Mouse (Mus musculus): Measurements from ENCODE around the gene Cox10. TPM values are rescaled to one million over a fixed set of nuclear protein-coding genes. Genes with fewer than 3 reads are reported as not detected.

Gene Cox10
- polyA plus RNA-seq, 1 experiment: 21.6 TPM

GRCm38 (mm10) chr11:64079727-64080081 lies 436 bp upstream of the Cox10 start:
- TF ChIP-seq USF1 (IDR thresholded peaks at IDR 0.05; ENCODE audit: low read depth): no peak
- no peak for TF ChIP-seq FOSL1 (IDR thresholded peaks at IDR 0.05; ENCODE audit: insufficient read depth, low read length, poor library complexity, severe bottlenecking)
- no peak for TF ChIP-seq CTCF (IDR thresholded peaks at IDR 0.05; ENCODE audit: control insufficient read depth, insufficient read depth, insufficient read length)
- TF ChIP-seq MYOG (IDR thresholded peaks at IDR 0.05; ENCODE audit: control insufficient read depth, extremely low read depth, insufficient read length): no peak
- no peak for TF ChIP-seq MYOD1 (IDR thresholded peaks at IDR 0.05; ENCODE audit: control insufficient read depth, insufficient read length, low read depth)
- peaks cover 20% of the 10 kb centered on the region for H3K79me3 ChIP-seq (ENCODE audit: low read depth)

GRCm38 (mm10) chr11:64076212-64076611 lies 3.1 kb downstream of the Cox10 start:
- H3K36me3 ChIP-seq (ENCODE audit: control insufficient read depth, insufficient read depth): peaks cover 9% of the 10 kb centered on the region
- peaks cover 52% of the 10 kb centered on the region for H3K79me2 ChIP-seq (ENCODE audit: control insufficient read depth, insufficient read depth)
- TF ChIP-seq FOSL1 (IDR thresholded peaks at IDR 0.05; ENCODE audit: insufficient read depth, low read length, poor library complexity, severe bottlenecking): no peak
- no peak for TF ChIP-seq MYOD1 (IDR thresholded peaks at IDR 0.05; ENCODE audit: control insufficient read depth, insufficient read length, low read depth)
- TF ChIP-seq USF1 (IDR thresholded peaks at IDR 0.05; ENCODE audit: low read depth): no peak
- TF ChIP-seq MYOG (IDR thresholded peaks at IDR 0.05; ENCODE audit: control insufficient read depth, extremely low read depth, insufficient read length): no peak
- TF ChIP-seq CEBPB (IDR thresholded peaks at IDR 0.05; ENCODE audit: low read depth): no peak
- TF ChIP-seq CTCF (IDR thresholded peaks at IDR 0.05; ENCODE audit: control insufficient read depth, insufficient read depth, insufficient read length): no peak
- no peak for TF ChIP-seq MAX (IDR thresholded peaks at IDR 0.05)
- H3K4me3 ChIP-seq (ENCODE audit: insufficient read depth, poor library complexity, severe bottlenecking): no peak overlapping the region
- no peaks in the 10 kb centered on the region for H3K27me3 ChIP-seq (ENCODE audit: control insufficient read depth, insufficient read depth, insufficient read length)
- peaks cover 19% of the 10 kb centered on the region for H3K79me3 ChIP-seq (ENCODE audit: low read depth)
- H3ac ChIP-seq (ENCODE audit: control insufficient read depth, insufficient read length, low read depth): no peak overlapping the region

More at GRCm38 (mm10) chr11:64079727-64080081, 436 bp upstream of the Cox10 start:
- H3ac ChIP-seq (ENCODE audit: control insufficient read depth, insufficient read length, low read depth): peak overlapping the region; percentile 95
- peaks cover 4% of the 10 kb centered on the region for H3K36me3 ChIP-seq (ENCODE audit: control insufficient read depth, insufficient read depth)
- peaks cover 51% of the 10 kb centered on the region for H3K79me2 ChIP-seq (ENCODE audit: control insufficient read depth, insufficient read depth)
- no peaks in the 10 kb centered on the region for H3K27me3 ChIP-seq (ENCODE audit: control insufficient read depth, insufficient read depth, insufficient read length)
- H3K4me3 ChIP-seq (ENCODE audit: insufficient read depth, poor library complexity, severe bottlenecking): peak overlapping the region; percentile 98

GRCm38 (mm10) chr11:64073379-64073778 lies 5.9 kb downstream of the Cox10 start:
- Histone ChIP-seq H3ac (ENCODE audit: control insufficient read depth, insufficient read length, low read depth) (no peak overlapping the region), H3K79me3 (ENCODE audit: low read depth) (peaks cover 15% of the 10 kb centered on the region), H3K36me3 (ENCODE audit: control insufficient read depth, insufficient read depth) (peaks cover 34% of the 10 kb centered on the region), H3K27me3 (ENCODE audit: control insufficient read depth, insufficient read depth, insufficient read length) (no peaks in the 10 kb centered on the region), H3K4me3 (ENCODE audit: insufficient read depth, poor library complexity, severe bottlenecking) (no peak overlapping the region), H3K79me2 (ENCODE audit: control insufficient read depth, insufficient read depth) (peaks cover 37% of the 10 kb centered on the region)
- TF ChIP-seq MYOD1 (IDR thresholded peaks at IDR 0.05; ENCODE audit: control insufficient read depth, insufficient read length, low read depth) (no peak), FOSL1 (IDR thresholded peaks at IDR 0.05; ENCODE audit: insufficient read depth, low read length, poor library complexity, severe bottlenecking) (no peak), MAX (IDR thresholded peaks at IDR 0.05) (no peak), USF1 (IDR thresholded peaks at IDR 0.05; ENCODE audit: low read depth) (no peak)

- Histone ChIP-seq H3K27me3 (ENCODE audit: control insufficient read depth, insufficient read depth, insufficient read length) (no peaks in the 10 kb centered on the region), H3K4me3 (ENCODE audit: insufficient read depth, poor library complexity, severe bottlenecking) (no peak overlapping the region), H3K36me3 (ENCODE audit: control insufficient read depth, insufficient read depth) (peaks cover 45% of the 10 kb centered on the region), H3K79me2 (ENCODE audit: control insufficient read depth, insufficient read depth) (peaks cover 19% of the 10 kb centered on the region), H3ac (ENCODE audit: control insufficient read depth, insufficient read length, low read depth) (no peak overlapping the region), H3K79me3 (ENCODE audit: low read depth) (peaks cover 3% of the 10 kb centered on the region)
- TF ChIP-seq CTCF (IDR thresholded peaks at IDR 0.05; ENCODE audit: control insufficient read depth, insufficient read depth, insufficient read length) (no peak), CEBPB (IDR thresholded peaks at IDR 0.05; ENCODE audit: low read depth) (no peak), MYOD1 (IDR thresholded peaks at IDR 0.05; ENCODE audit: control insufficient read depth, insufficient read length, low read depth) (no peak), MYOG (IDR thresholded peaks at IDR 0.05; ENCODE audit: control insufficient read depth, extremely low read depth, insufficient read length) (no peak), FOSL1 (IDR thresholded peaks at IDR 0.05; ENCODE audit: insufficient read depth, low read length, poor library complexity, severe bottlenecking) (no peak), USF1 (IDR thresholded peaks at IDR 0.05; ENCODE audit: low read depth) (no peak), MAX (IDR thresholded peaks at IDR 0.05) (no peak)
Observed at GRCm38 (mm10) chr11:64071536-64071935, 7.7 kb downstream of the Cox10 start.

GRCm38 (mm10) chr11:64066001-64066400 lies 13.3 kb downstream of the Cox10 start:
- H3K79me2 ChIP-seq (ENCODE audit: control insufficient read depth, insufficient read depth): no peaks in the 10 kb centered on the region
- no peak overlapping the region for H3K4me3 ChIP-seq (ENCODE audit: insufficient read depth, poor library complexity, severe bottlenecking)
- no peaks in the 10 kb centered on the region for H3K27me3 ChIP-seq (ENCODE audit: control insufficient read depth, insufficient read depth, insufficient read length)
- peaks cover 2% of the 10 kb centered on the region for H3K79me3 ChIP-seq (ENCODE audit: low read depth)
- H3ac ChIP-seq (ENCODE audit: control insufficient read depth, insufficient read length, low read depth): no peak overlapping the region
- peaks cover 53% of the 10 kb centered on the region for H3K36me3 ChIP-seq (ENCODE audit: control insufficient read depth, insufficient read depth)
- TF ChIP-seq USF1 (IDR thresholded peaks at IDR 0.05; ENCODE audit: low read depth) (no peak), CEBPB (IDR thresholded peaks at IDR 0.05; ENCODE audit: low read depth) (no peak), CTCF (IDR thresholded peaks at IDR 0.05; ENCODE audit: control insufficient read depth, insufficient read depth, insufficient read length) (no peak), MAX (IDR thresholded peaks at IDR 0.05) (no peak), MYOG (IDR thresholded peaks at IDR 0.05; ENCODE audit: control insufficient read depth, extremely low read depth, insufficient read length) (no peak), FOSL1 (IDR thresholded peaks at IDR 0.05; ENCODE audit: insufficient read depth, low read length, poor library complexity, severe bottlenecking) (no peak), MYOD1 (IDR thresholded peaks at IDR 0.05; ENCODE audit: control insufficient read depth, insufficient read length, low read depth) (no peak)

- H3K4me3 ChIP-seq (ENCODE audit: insufficient read depth, poor library complexity, severe bottlenecking): no peak overlapping the region
- no peaks in the 10 kb centered on the region for H3K79me2 ChIP-seq (ENCODE audit: control insufficient read depth, insufficient read depth)
- TF ChIP-seq CEBPB (IDR thresholded peaks at IDR 0.05; ENCODE audit: low read depth) (no peak), MAX (IDR thresholded peaks at IDR 0.05) (no peak), FOSL1 (IDR thresholded peaks at IDR 0.05; ENCODE audit: insufficient read depth, low read length, poor library complexity, severe bottlenecking) (no peak), MYOG (IDR thresholded peaks at IDR 0.05; ENCODE audit: control insufficient read depth, extremely low read depth, insufficient read length) (no peak), CTCF (IDR thresholded peaks at IDR 0.05; ENCODE audit: control insufficient read depth, insufficient read depth, insufficient read length) (no peak), USF1 (IDR thresholded peaks at IDR 0.05; ENCODE audit: low read depth) (no peak), MYOD1 (IDR thresholded peaks at IDR 0.05; ENCODE audit: control insufficient read depth, insufficient read length, low read depth) (no peak)
- peaks cover 42% of the 10 kb centered on the region for H3K36me3 ChIP-seq (ENCODE audit: control insufficient read depth, insufficient read depth)
- H3ac ChIP-seq (ENCODE audit: control insufficient read depth, insufficient read length, low read depth): no peak overlapping the region
- peaks cover 2% of the 10 kb centered on the region for H3K79me3 ChIP-seq (ENCODE audit: low read depth)
- H3K27me3 ChIP-seq (ENCODE audit: control insufficient read depth, insufficient read depth, insufficient read length): no peaks in the 10 kb centered on the region
Observed at GRCm38 (mm10) chr11:64063130-64063529, 16.1 kb downstream of the Cox10 start.
